Mouse (Mus musculus): ENCODE measurements around the gene Tmem108. TPM values are rescaled to one million over a fixed set of nuclear protein-coding genes. Genes with fewer than 3 reads are reported as not detected.

Gene Tmem108
- polyA plus RNA-seq, 1 experiment, result not detected

DNA sequence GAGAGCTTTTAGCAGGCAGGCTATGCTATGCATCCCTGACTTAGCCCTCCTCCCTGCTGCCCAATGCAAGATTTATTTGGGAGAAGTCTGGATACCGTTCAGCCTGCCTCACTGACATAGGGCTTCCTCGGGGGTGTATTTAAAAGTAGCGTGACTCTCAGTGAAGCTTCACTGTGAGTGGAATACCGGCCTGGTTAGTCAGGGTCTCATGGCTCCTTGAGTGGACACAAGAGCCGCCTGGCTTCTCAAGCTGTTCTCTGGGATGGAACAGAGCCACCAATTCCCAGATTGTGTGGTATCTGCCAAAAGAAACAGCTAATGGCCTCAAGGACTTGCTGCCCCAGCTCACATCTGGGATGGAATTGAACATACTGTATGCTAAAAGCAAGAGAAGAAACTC is 324.5 kb downstream of the Tmem108 start:
- Histone ChIP-seq H3K4me3 (ENCODE audit: insufficient read depth, low read length) (no peak overlapping the region), H3K4me1 (ENCODE audit: control insufficient read depth, insufficient read depth, low read length) (0 out of 2 replicates have a peak, but pooled peaks cover 4% of the 10 kb centered on the region), H3K27ac (ENCODE audit: insufficient read depth, low read depth, low read length) (no peak overlapping the region)
- TF ChIP-seq CTCF (IDR thresholded peaks at IDR 0.05; ENCODE audit: low read depth, low read length) (no peak), POLR2A (IDR thresholded peaks at IDR 0.05; ENCODE audit: borderline replicate concordance, low read depth, low read length) (no peak)

DNA sequence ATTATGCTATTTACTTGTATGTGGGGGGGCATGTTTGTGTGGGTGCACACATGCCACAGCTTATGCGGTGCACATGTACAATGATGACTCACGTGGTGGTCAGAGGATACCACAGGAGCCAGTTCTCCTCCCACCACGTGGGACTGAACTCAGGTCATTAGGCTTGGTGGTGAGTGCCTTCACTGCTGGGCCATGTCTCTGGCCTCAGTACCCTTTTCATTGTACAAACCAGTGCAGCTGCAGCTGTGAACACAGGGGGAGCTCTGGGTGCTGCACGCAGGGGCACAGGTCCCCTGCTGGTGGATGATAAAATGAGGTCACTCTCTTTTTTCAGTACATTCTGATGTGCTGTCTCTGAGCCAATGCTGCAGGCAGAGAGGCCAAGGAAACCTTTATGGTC is 327.5 kb downstream of the Tmem108 start:
- Histone ChIP-seq H3K27ac (ENCODE audit: insufficient read depth, low read depth, low read length) (no peak overlapping the region), H3K4me1 (ENCODE audit: control insufficient read depth, insufficient read depth, low read length) (0 out of 2 replicates have a peak, but pooled peaks cover 4% of the 10 kb centered on the region), H3K4me3 (ENCODE audit: insufficient read depth, low read length) (no peak overlapping the region)
- no peak for TF ChIP-seq POLR2A (IDR thresholded peaks at IDR 0.05; ENCODE audit: borderline replicate concordance, low read depth, low read length)
- TF ChIP-seq CTCF (IDR thresholded peaks at IDR 0.05; ENCODE audit: low read depth, low read length), result peak; percentile 44; the same call in 1 of the 2 replicates

Other genes starting within 250 kb of the Tmem108 start
- 2.6 and 2.9 TPM in 2 replicates for gene Nphp3, start 240.7 kb upstream of the Tmem108 start, polyA plus RNA-seq (2012; ENCODE audit: insufficient read depth, insufficient read length, missing spikeins)

Measured in bone marrow macrophage, adult 2 months (primary cell).